Mouse (Mus musculus) myocyte (in vitro differentiated cells): ENCODE results near the gene Nelfe. TPM values are rescaled to one million over a fixed set of nuclear protein-coding genes. Genes with fewer than 3 reads are reported as not detected.

Source experiments
- H3K27me3 ChIP-seq: one replicate; pipeline ENCODE4 v1.6.1; 2011; ENCODE audit not compliant: control insufficient read depth, insufficient read depth, insufficient read length
- H3K36me3 ChIP-seq: one replicate; pipeline ENCODE4 v1.6.1; 2011; ENCODE audit not compliant: control insufficient read depth, insufficient read depth
- H3K4me2 ChIP-seq: one replicate; pipeline ENCODE4 v1.6.1; 2011; ENCODE audit warnings: low read depth, control low read depth
- H3K4me3 ChIP-seq: one replicate; pipeline ENCODE4 v1.5.1; 2011; ENCODE audit warnings: mild to moderate bottlenecking, control low read depth, moderate library complexity
- H3K79me2 ChIP-seq: one replicate; pipeline ENCODE4 v1.6.1; 2011; ENCODE audit not compliant: control insufficient read depth, insufficient read depth
- H3ac ChIP-seq: one replicate; pipeline ENCODE4 v1.6.1; 2011; ENCODE audit not compliant: control insufficient read depth, insufficient read length
- CEBPB ChIP-seq: IDR thresholded peaks from 2 replicates; pipeline ENCODE4 v1.6.1; 2011; ENCODE audit warnings: mild to moderate bottlenecking, moderate library complexity; ENCODE audit not compliant: poor library complexity, insufficient read depth, severe bottlenecking
- E2F4 ChIP-seq: IDR thresholded peaks from one replicate; pipeline ENCODE4 v1.6.1; 2011; ENCODE audit warnings: mild to moderate bottlenecking, control low read depth, moderate library complexity; ENCODE audit not compliant: insufficient read depth
- MAX ChIP-seq: IDR thresholded peaks from one replicate; pipeline ENCODE4 v1.6.1; 2011; ENCODE audit warnings: low read depth, mild to moderate bottlenecking, control low read depth
- MYOD1 ChIP-seq, 3 experiments: IDR thresholded peaks; one replicate each; pipeline ENCODE4 v1.6.1; 2011; ENCODE audit warnings: control low read depth in 2 of 3, low read depth in 2 of 3, mild to moderate bottlenecking in 2 of 3, moderate library complexity in 1 of 3; ENCODE audit not compliant: insufficient read length in 2 of 3, control insufficient read depth in 1 of 3
- MYOG ChIP-seq, 3 experiments: IDR thresholded peaks; one replicate each; pipeline ENCODE4 v1.6.1; 2011; ENCODE audit warnings: control low read depth in 2 of 3, low read depth in 2 of 3, mild to moderate bottlenecking in 2 of 3; ENCODE audit not compliant: insufficient read length in 2 of 3, control insufficient read depth in 1 of 3, insufficient read depth in 1 of 3
- POLR2A ChIP-seq: IDR thresholded peaks from one replicate; pipeline ENCODE4 v1.6.1; 2011; ENCODE audit warnings: low read depth, mild to moderate bottlenecking, control low read depth, moderate library complexity; ENCODE audit not compliant: insufficient read length
- POLR2AphosphoS2 ChIP-seq: IDR thresholded peaks from one replicate; pipeline ENCODE4 v1.6.1; 2011; ENCODE audit warnings: low read depth, control low read depth; ENCODE audit not compliant: insufficient read length
- REST ChIP-seq: IDR thresholded peaks from one replicate; pipeline ENCODE4 v1.6.1; 2011; ENCODE audit warnings: mild to moderate bottlenecking, control low read depth, moderate library complexity; ENCODE audit not compliant: insufficient read depth, insufficient read length
- SRF ChIP-seq: IDR thresholded peaks from one replicate; pipeline ENCODE4 v1.6.1; 2011; ENCODE audit warnings: low read depth; ENCODE audit not compliant: control insufficient read depth, insufficient read length
- TCF12 ChIP-seq: IDR thresholded peaks from one replicate; pipeline ENCODE4 v1.6.1; 2011; ENCODE audit warnings: mild to moderate bottlenecking, control low read depth; ENCODE audit not compliant: poor library complexity, insufficient read depth, severe bottlenecking
- TCF3 ChIP-seq: IDR thresholded peaks from one replicate; pipeline ENCODE4 v1.6.1; 2011; ENCODE audit warnings: low read depth, control low read depth; ENCODE audit not compliant: insufficient read length
- USF1 ChIP-seq: IDR thresholded peaks from one replicate; pipeline ENCODE4 v1.6.1; 2011; ENCODE audit warnings: low read depth, mild to moderate bottlenecking, control low read depth, moderate library complexity
- polyA plus RNA-seq: library from polyadenylated mRNA; unstranded; fragments of >200 nt; fragmentation: generic; extraction: Trizol; gene quantifications from one replicate; pipeline ENCODE4 v1.2.1, GENCODE M21; 2012; ENCODE audit warnings: missing spikeins

Nelfe gene
- polyA plus RNA-seq, 1 experiment = 60.0 TPM

- Histone ChIP-seq H3K27me3 (no peaks in the 10 kb centered on the region), H3K36me3 (no peaks in the 10 kb centered on the region), H3ac (no peak overlapping the region), H3K79me2 (no peaks in the 10 kb centered on the region), H3K4me3 (no peak overlapping the region), H3K4me2 (no peak overlapping the region)
- TF ChIP-seq REST (no peak), TCF12 (no peak), POLR2AphosphoS2 (no peak), E2F4 (no peak), CEBPB (no peak), POLR2A (no peak), SRF (no peak), MYOD1 (IDR thresholded peaks at IDR 0.05; ENCODE audit: control insufficient read depth in 1 of 3, insufficient read length in 2 of 3, low read depth in 2 of 3) (no peak), TCF3 (no peak), USF1 (no peak)
Measured at GRCm38 (mm10) chr17:34887942-34888341, 37.8 kb downstream of the Nelfe start.

- no peak overlapping the region for H3K4me3 ChIP-seq
- H3K79me2 ChIP-seq = no peaks in the 10 kb centered on the region
- H3ac ChIP-seq = no peak overlapping the region
- H3K4me2 ChIP-seq = no peak overlapping the region
- no peaks in the 10 kb centered on the region for H3K27me3 ChIP-seq
- TF ChIP-seq TCF3 = no peak
- no peak for TF ChIP-seq CEBPB
- no peak for TF ChIP-seq USF1
- no peak for TF ChIP-seq TCF12
- TF ChIP-seq REST = no peak
- no peak for TF ChIP-seq MYOG (IDR thresholded peaks at IDR 0.05; ENCODE audit: control insufficient read depth in 1 of 3, insufficient read depth in 1 of 3, insufficient read length in 2 of 3, low read depth in 2 of 3)
- TF ChIP-seq MYOD1 (IDR thresholded peaks at IDR 0.05; ENCODE audit: control insufficient read depth in 1 of 3, insufficient read length in 2 of 3, low read depth in 2 of 3) = no peak
- no peak for TF ChIP-seq MAX
- TF ChIP-seq E2F4 = no peak
- no peak for TF ChIP-seq POLR2A
- no peaks in the 10 kb centered on the region for H3K36me3 ChIP-seq
Measured at GRCm38 (mm10) chr17:34890074-34890743, 40.0 kb downstream of the Nelfe start.

- no peaks in the 10 kb centered on the region for H3K79me2 ChIP-seq
- H3K4me2 ChIP-seq = no peak overlapping the region
- H3ac ChIP-seq = no peak overlapping the region
- no peak overlapping the region for H3K4me3 ChIP-seq
- TF ChIP-seq POLR2A (no peak), POLR2AphosphoS2 (no peak)
- H3K27me3 ChIP-seq = no peaks in the 10 kb centered on the region
- H3K36me3 ChIP-seq = no peaks in the 10 kb centered on the region
Measured at GRCm38 (mm10) chr17:34891377-34891776, 41.2 kb downstream of the Nelfe start.

GRCm38 (mm10) chr17:34893072-34893824, 43.1 kb downstream of the Nelfe start:
- H3K4me3 ChIP-seq = peak overlapping the region; percentile 29
- H3K36me3 ChIP-seq = no peaks in the 10 kb centered on the region
- peak overlapping the region; percentile 48 for H3ac ChIP-seq
- no peaks in the 10 kb centered on the region for H3K79me2 ChIP-seq
- TF ChIP-seq TCF12 (no peak), POLR2AphosphoS2 (no peak), MYOD1 (IDR thresholded peaks at IDR 0.05; ENCODE audit: control insufficient read depth in 1 of 3, insufficient read length in 2 of 3, low read depth in 2 of 3) (no peak), USF1 (no peak), REST (no peak), SRF (no peak), CEBPB (no peak)
- H3K27me3 ChIP-seq = no peaks in the 10 kb centered on the region
- peak overlapping the region; percentile 66 for H3K4me2 ChIP-seq

- Histone ChIP-seq H3K27me3 (no peaks in the 10 kb centered on the region), H3K79me2 (peaks cover 2% of the 10 kb centered on the region), H3ac (peak overlapping the region; percentile 48), H3K4me2 (peak overlapping the region; percentile 66), H3K4me3 (peak overlapping the region; percentile 29), H3K36me3 (no peaks in the 10 kb centered on the region)
- peak in 2 of 3 experiments; percentile 93 to 97 for TF ChIP-seq MYOD1 (IDR thresholded peaks at IDR 0.05; ENCODE audit: control insufficient read depth in 1 of 3, insufficient read length in 2 of 3, low read depth in 2 of 3)
- peak; percentile 54 for TF ChIP-seq TCF12
- TF ChIP-seq REST = no peak
- TF ChIP-seq MYOG (IDR thresholded peaks at IDR 0.05; ENCODE audit: control insufficient read depth in 1 of 3, insufficient read depth in 1 of 3, insufficient read length in 2 of 3, low read depth in 2 of 3) = peak; percentile 53 to 95 (median 90)
- TF ChIP-seq POLR2A = peak; percentile 74
- peak; percentile 57 for TF ChIP-seq TCF3
- TF ChIP-seq POLR2AphosphoS2 = peak; percentile 69
- TF ChIP-seq MAX = no peak
Measured at GRCm38 (mm10) chr17:34894074-34894597, 43.9 kb downstream of the Nelfe start.
